Mouse (Mus musculus): ENCODE results near the gene Cd86. TPM values are rescaled to one million over a fixed set of nuclear protein-coding genes. Genes with fewer than 3 reads are reported as not detected.

The Cd86 gene
- polyA plus RNA-seq, 1 experiment: 2.8 TPM

DNA sequence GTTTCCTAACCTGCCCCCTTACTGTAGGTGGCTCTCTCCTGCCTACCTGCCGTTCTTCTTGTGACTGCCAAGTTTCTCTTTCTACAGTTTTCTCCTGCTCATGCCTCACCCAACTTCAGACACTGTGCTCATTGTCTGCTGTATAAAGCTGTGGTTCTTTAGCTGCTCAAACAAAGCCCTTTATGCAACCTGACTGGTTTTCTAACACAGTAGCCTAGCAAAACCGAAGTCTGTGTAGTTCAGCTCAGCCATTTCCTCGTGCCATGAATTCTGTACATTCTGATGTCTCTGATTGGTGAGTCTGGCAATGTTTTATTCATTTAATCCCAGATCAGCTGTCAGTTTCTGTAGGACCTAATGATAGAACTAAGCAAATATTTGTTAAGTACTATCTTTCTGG is 25.6 kb upstream of the Cd86 start:
- TF ChIP-seq POLR2A (IDR thresholded peaks at IDR 0.05; ENCODE audit: borderline replicate concordance, extremely low read depth, low read depth, low read length) (no peak), CTCF (IDR thresholded peaks at IDR 0.05; ENCODE audit: insufficient read depth, low read length) (no peak)
- WGBS: 60% methylated on average over 3 of the region's 3 CpGs
- H3K4me3 ChIP-seq (replicated peaks; ENCODE audit: extremely low read depth, low read depth, low read length): no peak overlapping the region
- no peaks in the 10 kb centered on the region for H3K4me1 ChIP-seq (ENCODE audit: control insufficient read depth, insufficient read depth, low read length)
- no peak for DNase-seq

DNA sequence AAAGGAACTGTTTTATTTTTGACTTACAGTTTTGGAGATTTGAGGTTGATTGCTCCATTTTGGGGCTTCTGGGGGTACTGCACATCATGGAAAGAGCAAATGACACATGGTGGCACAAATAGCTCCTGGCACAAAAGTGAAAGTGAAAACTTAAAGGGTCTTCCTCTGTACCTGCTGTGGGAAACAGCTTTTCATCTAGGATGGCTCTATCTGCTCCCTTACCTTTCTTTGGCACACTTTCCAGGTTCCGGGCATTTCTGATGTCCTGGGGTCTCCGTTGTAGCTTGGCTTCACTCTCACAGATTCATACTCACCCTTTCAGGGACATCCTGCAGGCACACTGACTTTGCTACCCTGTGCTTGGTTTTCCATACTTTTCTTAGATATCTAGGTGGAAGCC is 22.2 kb upstream of the Cd86 start:
- H3K4me3 ChIP-seq (replicated peaks; ENCODE audit: extremely low read depth, low read depth, low read length): no peak overlapping the region
- no peaks in the 10 kb centered on the region for H3K4me1 ChIP-seq (ENCODE audit: control insufficient read depth, insufficient read depth, low read length)
- TF ChIP-seq POLR2A (IDR thresholded peaks at IDR 0.05; ENCODE audit: borderline replicate concordance, extremely low read depth, low read depth, low read length): no peak
- no peak for TF ChIP-seq CTCF (IDR thresholded peaks at IDR 0.05; ENCODE audit: insufficient read depth, low read length)
- DNase-seq: no peak
- WGBS: 95% methylated on average over 2 of the region's 2 CpGs

GRCm38 (mm10) chr16:36684325-36684918 is 18.5 kb upstream of the Cd86 start:
- Histone ChIP-seq H3K4me3 (replicated peaks; ENCODE audit: extremely low read depth, low read depth, low read length) (no peak overlapping the region), H3K4me1 (ENCODE audit: control insufficient read depth, insufficient read depth, low read length) (no peaks in the 10 kb centered on the region)
- TF ChIP-seq POLR2A (IDR thresholded peaks at IDR 0.05; ENCODE audit: borderline replicate concordance, extremely low read depth, low read depth, low read length) (no peak), CTCF (IDR thresholded peaks at IDR 0.05; ENCODE audit: insufficient read depth, low read length) (no peak)
- 68% methylated on average over 6 of the region's 6 CpGs for WGBS
- no peak for DNase-seq

DNA sequence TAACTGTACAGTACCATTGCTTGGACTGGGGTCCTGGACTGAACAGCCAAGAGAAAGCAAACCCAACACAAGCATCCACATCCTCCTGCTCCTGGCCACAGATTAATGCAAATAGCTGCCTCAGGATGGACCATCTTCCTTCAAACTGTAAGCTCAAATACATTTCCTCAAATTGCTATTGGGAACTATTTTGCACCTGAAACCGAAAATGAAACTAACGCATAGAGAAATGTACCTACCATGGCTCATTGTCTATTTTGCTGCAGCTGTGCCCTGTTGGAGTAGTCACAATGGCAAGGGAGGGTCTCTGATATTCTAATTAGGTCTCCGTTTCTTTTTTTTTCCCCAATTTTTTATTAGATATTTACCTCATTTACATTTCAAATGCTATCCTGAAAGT is 15.9 kb upstream of the Cd86 start:
- Histone ChIP-seq H3K4me1 (ENCODE audit: control insufficient read depth, insufficient read depth, low read length) (no peaks in the 10 kb centered on the region), H3K4me3 (replicated peaks; ENCODE audit: extremely low read depth, low read depth, low read length) (no peak overlapping the region)
- no peak for TF ChIP-seq POLR2A (IDR thresholded peaks at IDR 0.05; ENCODE audit: borderline replicate concordance, extremely low read depth, low read depth, low read length)
- no peak for TF ChIP-seq CTCF (IDR thresholded peaks at IDR 0.05; ENCODE audit: insufficient read depth, low read length)
- WGBS: 92% methylated on average over 3 of the region's 3 CpGs
- no peak for DNase-seq

GRCm38 (mm10) chr16:36675902-36676301 is 10.0 kb upstream of the Cd86 start:
- 90% methylated on average over 2 of the region's 2 CpGs for WGBS
- H3K4me3 ChIP-seq (replicated peaks; ENCODE audit: extremely low read depth, low read depth, low read length): no peak overlapping the region
- no peak for DNase-seq
- H3K4me1 ChIP-seq (ENCODE audit: control insufficient read depth, insufficient read depth, low read length): no peaks in the 10 kb centered on the region; the same call in 1 of the 2 replicates
- TF ChIP-seq POLR2A (IDR thresholded peaks at IDR 0.05; ENCODE audit: borderline replicate concordance, extremely low read depth, low read depth, low read length) (no peak), CTCF (IDR thresholded peaks at IDR 0.05; ENCODE audit: insufficient read depth, low read length) (no peak)

DNA sequence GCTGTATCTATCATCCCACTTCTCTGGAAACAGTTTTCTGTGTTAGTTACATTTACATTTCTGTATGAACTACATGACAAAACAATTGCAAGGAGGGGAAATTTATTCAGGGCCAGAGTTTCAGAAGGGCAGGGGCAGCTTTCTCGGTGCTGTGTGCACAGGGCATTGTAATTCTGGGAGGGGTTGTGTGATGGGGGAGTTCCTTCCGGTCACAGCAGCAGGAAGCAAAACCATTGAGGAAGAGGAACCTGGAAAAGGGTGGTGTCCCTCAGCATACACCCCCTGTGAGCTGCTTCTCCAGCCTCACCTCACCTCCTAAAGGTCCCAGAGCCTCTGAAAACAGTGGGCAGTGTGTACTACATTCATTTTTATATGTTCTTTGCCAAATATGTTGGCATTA is 9.4 kb upstream of the Cd86 start:
- no peak for DNase-seq
- WGBS: 20% methylated on average over 2 of the region's 2 CpGs
- TF ChIP-seq CTCF (IDR thresholded peaks at IDR 0.05; ENCODE audit: insufficient read depth, low read length): no peak
- TF ChIP-seq POLR2A (IDR thresholded peaks at IDR 0.05; ENCODE audit: borderline replicate concordance, extremely low read depth, low read depth, low read length): no peak

GRCm38 (mm10) chr16:36674457-36675204 is 8.8 kb upstream of the Cd86 start:
- DNase-seq: no peak
- no peaks in the 10 kb centered on the region; the same call in 1 of the 2 replicates for H3K4me1 ChIP-seq (ENCODE audit: control insufficient read depth, insufficient read depth, low read length)
- 58% methylated on average over 7 of the region's 7 CpGs for WGBS
- H3K4me3 ChIP-seq (replicated peaks; ENCODE audit: extremely low read depth, low read depth, low read length): no peak overlapping the region
- TF ChIP-seq POLR2A (IDR thresholded peaks at IDR 0.05; ENCODE audit: borderline replicate concordance, extremely low read depth, low read depth, low read length) (no peak), CTCF (IDR thresholded peaks at IDR 0.05; ENCODE audit: insufficient read depth, low read length) (no peak)

More for the DNA sequence above, 9.4 kb upstream of the Cd86 start:
- H3K4me3 ChIP-seq (replicated peaks; ENCODE audit: extremely low read depth, low read depth, low read length): no peak overlapping the region
- no peaks in the 10 kb centered on the region; the same call in 1 of the 2 replicates for H3K4me1 ChIP-seq (ENCODE audit: control insufficient read depth, insufficient read depth, low read length)

DNA sequence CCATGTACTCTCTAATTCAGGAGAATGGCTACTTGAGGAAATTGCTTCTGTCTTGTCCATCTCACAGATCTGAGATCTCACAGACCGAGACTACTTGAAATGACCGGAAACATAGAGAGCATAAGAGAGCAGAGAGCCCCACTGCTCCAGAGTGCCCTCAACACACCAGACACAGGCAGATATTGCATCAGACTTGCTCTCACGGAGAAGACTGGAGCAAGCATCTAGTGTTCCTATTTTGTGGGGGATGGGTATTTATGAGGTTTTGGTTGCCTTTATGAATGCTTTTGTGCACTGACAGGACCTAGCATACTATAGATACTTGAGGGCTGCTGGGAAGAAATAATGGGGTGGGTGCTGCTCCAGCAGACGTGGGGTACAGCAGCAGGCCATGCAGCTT is 7.3 kb upstream of the Cd86 start:
- DNase-seq: no peak
- no peaks in the 10 kb centered on the region; the same call in 1 of the 2 replicates for H3K4me1 ChIP-seq (ENCODE audit: control insufficient read depth, insufficient read depth, low read length)
- WGBS: 79% methylated on average over 4 of the region's 4 CpGs
- no peak overlapping the region for H3K4me3 ChIP-seq (replicated peaks; ENCODE audit: extremely low read depth, low read depth, low read length)
- TF ChIP-seq CTCF (IDR thresholded peaks at IDR 0.05; ENCODE audit: insufficient read depth, low read length) (no peak), POLR2A (IDR thresholded peaks at IDR 0.05; ENCODE audit: borderline replicate concordance, extremely low read depth, low read depth, low read length) (no peak)

GRCm38 (mm10) chr16:36670590-36670989 is 4.7 kb upstream of the Cd86 start:
- no peak overlapping the region for H3K4me3 ChIP-seq (replicated peaks; ENCODE audit: extremely low read depth, low read depth, low read length)
- no peak for TF ChIP-seq POLR2A (IDR thresholded peaks at IDR 0.05; ENCODE audit: borderline replicate concordance, extremely low read depth, low read depth, low read length)
- no peak for TF ChIP-seq CTCF (IDR thresholded peaks at IDR 0.05; ENCODE audit: insufficient read depth, low read length)
- no peaks in the 10 kb centered on the region; the same call in 1 of the 2 replicates for H3K4me1 ChIP-seq (ENCODE audit: control insufficient read depth, insufficient read depth, low read length)
- WGBS: 70% methylated on average over 3 of the region's 3 CpGs
- DNase-seq: no peak

All from lung, adult 2 months (tissue).